Mouse (Mus musculus): ENCODE measurements around the gene Ngdn.
A peak's percentile ranks its signal among the peaks of the same experiment; 100 is the strongest.

Gene Ngdn

DNA sequence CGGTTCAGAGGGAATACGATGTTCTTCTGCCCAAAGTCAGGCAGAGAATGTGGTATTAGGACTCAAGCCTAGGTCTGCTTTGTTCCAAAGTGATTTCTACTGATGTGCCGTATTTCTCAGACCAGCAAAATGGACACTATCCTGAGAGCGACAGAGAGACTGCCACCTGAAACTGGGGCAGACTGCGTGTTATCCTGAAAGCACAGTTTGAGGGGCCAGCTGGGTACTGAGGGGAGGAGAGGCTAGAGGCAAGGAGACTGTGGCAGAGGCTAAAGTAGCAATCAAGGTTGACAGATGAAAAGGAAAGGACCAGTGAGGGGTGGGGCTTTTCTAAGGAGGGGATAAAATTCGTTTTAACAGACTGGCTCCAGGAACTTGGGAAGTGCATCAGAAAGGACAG lies 14.4 kb upstream of the Ngdn start:
- no peak for DNase-seq

DNA sequence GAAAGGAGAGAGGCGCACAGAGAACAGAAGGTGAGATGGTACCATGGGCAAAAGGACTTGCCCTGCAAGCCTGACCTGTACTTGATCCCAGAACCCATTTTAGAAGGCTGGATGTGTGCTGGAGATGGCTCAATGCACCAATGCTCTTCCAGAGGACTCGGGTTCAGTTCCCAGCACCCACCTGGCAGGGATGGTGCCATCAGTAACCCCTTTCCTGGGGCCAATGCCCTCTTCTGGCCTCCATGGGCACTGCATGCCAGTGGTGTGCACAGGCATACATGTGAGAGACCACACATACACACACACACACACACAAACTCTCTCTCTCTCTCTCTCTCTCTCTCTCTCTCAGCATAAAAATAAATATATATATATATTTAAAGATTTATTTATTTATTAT lies 13.8 kb upstream of the Ngdn start:
- DNase-seq, result no peak

DNA sequence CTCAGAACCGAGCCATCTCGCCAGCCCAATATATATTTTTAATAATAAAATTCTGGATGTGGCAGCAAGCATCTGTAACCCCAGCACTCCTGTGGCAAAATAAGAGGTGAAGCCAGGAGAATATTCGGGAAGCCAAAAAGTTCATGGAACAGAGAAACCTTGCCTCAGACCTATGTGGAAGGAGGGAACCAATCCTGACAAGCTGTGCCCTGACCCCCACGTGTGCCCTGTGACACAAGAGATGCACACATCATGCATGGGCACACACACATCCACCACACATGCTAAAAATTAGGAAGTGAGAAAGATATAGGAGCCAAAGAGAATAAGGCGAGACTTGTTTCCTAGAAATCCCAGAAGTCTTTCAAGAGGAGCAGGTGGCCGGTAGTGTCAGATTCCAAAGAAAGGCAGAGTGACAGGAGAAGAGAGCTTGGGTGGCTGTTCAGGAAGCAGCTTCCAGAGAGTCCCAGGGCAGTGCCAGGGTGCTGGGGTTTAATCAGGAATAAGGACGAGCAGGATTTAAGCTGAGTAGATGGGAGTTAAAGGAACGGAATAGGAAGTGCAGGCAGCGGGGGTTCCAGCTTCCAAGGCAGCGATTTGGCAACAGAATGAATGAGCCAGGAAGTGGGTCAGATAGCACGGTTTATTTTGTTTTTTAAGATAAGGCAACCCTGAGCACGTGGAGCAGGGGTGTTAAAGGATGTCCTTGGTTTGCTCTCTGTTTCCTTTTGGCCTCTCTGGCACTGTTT lies 13.1 kb upstream of the Ngdn start:
- no peak for DNase-seq

DNA sequence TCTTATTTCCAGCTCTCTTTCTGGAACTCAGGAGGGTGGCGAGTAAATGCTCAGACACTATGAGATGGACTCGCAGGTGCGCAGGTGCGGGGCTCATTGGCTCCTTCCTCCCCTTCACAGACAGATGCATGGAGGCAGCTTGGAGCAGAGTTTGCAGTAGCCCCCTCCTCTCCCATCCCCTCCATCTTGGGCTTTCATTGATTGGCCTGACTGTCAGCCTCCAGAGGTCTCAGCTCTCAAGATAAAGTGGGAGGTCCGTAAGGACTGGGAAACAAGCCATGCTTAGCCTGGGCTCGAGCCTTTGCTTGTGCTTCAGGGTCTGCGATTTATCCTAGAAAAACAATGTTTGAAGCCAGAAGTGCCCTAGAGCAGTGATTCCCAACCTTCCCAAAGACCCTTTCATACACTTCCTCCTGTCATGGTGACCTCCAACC lies 12.6 kb upstream of the Ngdn start:
- no peak for DNase-seq

DNA sequence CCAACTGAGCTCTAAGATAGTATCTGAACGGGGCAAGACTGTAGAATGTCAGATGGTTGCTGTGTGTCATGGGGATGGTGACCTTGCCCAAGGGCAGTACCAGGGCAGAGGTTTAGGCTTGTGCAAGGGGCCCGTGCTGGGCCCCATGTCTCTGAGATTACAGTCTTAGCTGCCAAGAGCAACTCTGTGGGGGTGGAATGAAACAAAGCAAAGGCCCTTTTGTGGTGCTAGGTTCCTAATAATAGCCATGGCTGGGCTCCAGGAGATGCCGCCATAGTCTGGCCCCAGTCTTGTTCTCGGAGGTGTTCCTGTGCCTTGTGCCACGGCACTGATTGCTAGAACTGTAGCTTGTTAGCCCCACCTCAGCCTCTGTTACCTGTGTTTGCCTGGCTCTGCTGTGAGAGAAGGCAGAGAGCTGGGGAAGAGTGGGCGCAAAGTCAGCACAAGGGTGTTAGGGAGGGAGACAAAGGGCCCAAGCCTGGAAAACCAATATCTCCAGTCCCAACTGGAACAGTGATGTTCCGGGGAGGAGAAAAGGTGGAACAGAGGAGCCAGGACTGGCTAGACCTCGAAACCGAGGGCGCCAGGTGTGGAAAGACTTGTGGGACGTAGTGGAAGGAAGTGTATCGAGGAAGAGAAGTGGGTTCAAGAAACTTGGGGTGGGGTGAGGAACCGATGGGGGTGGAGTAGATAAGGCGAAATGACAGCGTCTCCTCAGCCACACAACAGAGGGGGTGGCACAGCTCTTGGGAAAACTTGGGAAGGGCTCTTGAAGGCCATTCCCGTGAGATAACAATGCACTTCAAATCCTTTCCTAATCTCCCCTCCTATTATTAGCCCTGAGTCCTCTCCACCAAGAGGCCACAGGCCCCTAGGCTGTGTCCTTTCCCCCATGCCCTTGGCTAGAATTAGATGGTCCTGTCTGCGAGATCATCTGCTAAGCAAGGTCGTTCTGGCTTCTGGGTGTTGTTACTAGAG lies 11.1 kb upstream of the Ngdn start:
- DNase-seq, result no peak

DNA sequence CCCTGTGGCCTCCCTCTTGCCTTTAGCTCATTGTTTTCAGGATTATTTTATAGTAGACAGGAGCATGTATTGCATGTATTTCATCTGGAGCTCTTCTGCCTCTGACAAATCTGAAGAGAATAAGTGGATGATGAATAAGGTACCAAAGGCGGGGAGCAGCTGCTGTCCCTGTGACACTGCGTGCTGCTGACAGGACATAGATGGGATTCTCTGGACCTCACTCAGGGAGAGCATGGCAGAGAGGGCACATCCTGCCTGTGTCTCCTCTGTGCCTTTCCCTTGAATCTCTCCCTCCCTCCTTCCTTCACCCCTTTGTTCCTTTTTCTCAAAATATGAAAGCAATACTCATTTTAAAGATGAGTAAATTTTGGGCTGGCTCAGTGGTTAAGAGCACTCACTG lies 9.7 kb upstream of the Ngdn start:
- no peak for DNase-seq

DNA sequence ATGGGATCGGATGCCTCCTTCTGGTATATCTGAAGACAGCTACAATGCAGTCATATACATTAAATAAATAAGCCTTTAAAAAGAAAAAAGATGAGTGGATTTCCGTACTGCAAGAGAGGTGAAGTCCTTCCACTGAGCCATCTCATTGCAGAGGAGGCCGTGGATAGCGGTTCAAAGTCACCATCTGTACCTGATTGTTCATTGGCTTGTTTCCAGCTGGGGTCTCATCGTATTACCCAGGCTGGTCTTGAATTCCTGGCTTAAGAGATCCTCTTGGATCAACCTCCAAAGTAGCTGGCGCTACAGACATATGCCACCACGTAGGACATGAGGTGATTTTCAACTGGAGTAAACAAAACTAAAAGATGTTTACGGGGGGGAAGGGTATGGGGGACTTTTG lies 9.3 kb upstream of the Ngdn start:
- no peak for DNase-seq

DNA sequence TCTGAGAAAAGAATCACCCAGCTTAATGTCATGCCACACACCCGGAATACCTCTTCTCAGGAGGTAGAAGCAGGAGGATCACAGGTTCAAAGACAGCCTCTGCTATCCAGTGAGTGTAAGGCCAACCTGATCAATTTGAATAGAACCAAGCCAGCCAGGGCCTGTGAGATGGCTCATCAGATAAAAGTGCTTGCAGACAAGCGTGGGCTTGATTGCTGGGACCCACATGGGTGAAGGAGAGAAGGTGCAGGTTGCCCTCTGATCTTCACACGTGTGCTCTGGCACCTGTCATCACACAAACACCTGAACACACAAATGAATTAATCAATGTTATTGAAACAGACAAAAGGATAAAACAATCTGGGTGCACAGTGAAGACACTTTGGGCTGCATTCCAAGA lies 8.7 kb upstream of the Ngdn start:
- DNase-seq, result no peak

DNA sequence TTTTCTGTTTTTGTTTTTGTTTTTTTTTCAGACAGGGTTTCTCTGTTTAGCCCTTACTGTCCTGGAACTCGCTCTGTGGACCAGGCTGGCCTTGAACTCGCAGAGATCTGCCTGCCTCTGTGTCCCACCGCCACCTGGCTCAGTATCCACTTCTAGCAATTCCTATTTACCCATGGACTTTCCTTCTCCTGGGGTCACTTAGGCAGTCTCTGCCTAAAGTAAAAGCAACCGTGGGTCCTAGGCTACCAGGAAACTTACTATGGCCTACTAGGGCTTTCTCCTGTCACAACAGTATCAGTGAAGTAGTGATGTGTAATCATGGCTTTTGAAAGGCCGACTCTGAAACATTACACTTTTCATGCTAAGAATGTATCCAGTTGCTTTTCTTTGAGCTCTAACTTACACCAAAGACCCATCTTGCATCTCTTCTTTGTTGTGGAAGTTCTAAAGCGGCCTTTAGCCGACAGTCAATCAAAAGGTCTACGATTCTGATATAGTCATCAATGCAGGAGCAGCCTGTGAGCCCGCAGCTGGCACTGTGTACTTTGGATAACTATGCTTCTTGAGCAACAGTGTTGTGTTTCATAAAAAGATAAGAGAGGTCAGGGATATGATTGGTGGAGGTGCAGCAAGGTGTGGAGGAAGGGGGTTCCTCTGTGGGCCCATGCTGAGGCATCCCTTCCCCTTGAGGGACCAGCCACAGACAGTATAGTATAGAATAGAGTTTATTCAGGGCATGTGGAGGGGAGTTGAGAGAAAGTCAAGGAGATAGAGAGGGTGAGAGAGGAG lies 7.9 kb upstream of the Ngdn start:
- no peak for DNase-seq

DNA sequence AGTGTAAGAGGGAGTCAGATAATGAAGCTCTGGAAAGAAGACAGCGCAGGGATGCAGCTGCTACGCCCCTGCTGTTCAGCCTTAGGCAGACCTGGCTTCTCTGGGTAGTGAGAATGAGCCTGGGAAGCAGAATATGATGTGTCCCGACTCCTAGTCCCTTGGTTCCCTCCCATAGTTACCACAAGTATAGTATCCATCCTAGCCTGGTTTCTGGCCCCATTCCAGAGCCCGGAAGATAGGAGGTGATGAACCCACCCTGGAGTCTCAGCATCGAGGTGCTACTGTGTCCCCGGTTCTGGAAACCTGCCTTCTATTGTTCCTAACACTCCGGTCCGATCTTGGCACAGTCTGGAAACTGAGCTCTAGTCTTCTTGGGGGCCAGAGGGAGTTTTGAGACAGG lies 6.8 kb upstream of the Ngdn start:
- DNase-seq, result no peak

DNA sequence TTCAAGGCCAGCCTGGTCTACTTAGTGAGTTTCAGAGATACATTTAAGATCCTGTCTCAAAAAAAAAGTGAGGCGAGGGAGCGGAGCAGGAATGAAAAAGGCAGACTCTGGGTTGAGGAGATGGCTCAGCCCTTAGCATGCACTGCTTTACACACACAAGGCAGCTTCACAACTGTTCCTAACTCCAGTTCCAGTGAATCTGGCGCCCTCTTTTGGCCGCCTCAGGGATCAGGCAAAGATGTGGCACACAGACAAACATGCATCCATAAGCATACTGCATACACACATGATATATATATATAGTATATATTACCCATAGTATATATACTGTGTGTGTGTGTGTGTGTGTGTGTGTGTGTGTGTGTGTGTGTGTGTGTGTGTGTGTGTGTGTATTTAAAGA lies 4.1 kb upstream of the Ngdn start:
- no peak for DNase-seq

DNA sequence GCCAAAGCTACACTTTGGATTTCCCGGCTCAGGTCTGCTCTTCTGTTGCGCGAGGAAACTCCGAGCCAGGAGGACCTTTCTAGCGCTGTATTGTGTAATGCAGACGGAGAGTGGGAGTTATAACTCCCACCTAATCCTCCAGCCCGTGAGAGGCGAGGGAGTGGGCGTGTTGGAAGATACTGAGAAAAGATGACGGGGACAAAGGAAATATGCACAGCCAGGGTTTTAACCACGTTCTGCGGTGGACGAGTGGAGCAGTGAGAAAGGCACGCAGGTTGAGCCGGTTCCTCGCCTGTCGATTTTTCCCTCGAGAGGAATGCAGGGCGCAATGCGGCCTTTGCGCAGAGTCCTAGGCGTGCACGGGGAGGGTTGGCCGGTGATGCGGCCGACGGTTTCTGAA lies 663 bp upstream of the Ngdn start:
- peak; percentile 76 for DNase-seq

DNA sequence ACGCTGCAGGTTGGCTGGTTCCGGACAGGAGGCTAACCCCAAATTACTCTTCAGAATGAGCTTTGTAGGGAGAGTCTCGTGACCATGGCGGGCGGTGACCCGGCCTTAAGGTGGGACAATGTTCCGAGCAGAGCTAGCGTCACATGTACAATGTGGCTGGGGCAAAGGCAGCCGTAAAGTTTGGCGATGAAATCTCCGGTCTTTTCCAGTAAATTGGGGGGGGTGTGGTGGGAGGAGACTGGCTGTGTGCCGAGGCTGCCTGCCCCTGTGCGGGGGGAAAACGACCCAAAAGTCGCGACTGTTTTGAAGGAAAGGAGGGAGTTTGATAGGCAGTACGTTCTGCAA lies 485 bp downstream of the Ngdn start:
- DNase-seq, result no peak

DNA sequence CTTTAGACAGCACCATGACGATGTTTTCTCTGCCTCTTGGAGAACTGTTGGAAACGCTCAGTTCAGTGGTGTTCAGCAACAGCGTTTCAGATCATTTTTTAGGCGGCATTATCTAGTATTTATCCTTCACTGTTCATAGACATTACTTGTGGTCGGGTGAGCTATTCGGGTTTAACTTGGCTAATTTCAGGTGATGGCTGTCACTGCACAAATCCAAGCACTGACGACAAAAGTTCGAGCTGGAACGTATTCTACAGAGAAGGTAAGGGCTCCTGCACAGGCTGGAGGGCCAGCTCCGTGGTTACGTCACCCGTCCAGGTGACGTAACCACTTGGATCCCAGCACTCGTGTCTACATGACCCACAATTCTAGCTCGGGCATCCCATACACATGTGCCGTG lies 1.6 kb downstream of the Ngdn start:
- DNase-seq, result no peak

DNA sequence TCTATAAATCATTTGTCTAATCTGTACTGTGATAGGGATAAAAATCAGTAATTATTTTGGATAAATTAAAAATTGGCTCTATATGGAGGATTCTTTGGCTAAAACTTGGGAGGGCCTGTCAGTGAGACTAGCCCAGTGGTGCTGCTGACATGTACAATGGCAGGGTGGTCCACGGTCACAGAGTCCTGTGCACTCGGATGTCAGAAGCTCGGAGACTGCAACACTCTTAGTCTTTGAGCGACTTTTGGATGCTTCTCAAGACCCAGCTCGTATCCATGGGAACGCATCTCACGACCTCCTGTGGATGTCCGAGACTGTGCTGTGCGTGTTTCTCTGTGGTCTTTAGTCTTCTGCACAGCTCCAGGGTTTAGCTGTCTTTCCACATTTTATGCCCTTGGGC lies 5.1 kb downstream of the Ngdn start:
- DNase-seq, result no peak

DNA sequence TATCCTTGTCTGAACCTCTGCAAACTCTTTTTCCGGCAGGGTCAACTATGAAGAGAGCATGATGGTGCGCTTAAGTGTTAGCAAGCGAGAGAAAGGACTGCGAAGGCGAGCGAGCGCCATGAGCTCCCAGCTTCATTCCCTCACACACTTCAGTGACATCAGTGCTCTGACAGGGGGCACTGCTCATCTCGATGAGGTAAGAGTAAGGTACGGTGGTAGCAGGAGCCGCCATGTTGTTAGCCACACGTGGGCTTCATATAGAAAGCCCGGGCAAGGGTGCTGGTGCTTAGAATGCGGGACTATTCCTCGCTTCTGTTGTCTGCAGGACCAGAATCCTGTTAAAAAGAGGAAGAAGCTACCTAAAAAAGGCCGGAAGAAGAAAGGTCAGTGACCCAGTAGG lies 7.8 kb downstream of the Ngdn start:
- DNase-seq, result no peak

DNA sequence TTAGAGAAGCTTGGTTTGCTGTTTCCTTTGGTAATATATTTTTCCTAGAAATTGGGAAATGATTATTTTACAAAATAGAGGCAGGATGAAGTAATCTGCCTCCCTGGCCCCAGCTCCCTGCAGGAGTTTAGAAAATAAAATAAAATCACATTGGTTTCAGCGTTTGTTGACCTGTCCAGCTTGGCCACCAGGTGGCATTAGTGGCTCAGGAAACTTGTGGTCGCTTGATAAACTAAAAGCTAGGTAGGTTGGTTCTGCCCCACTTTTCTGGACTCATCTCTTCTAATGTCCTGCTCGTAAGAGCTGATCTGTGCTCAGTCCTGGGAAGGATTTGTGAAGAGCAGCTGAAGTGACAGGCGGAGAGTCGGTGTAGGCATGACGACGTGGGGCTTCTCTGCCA lies 9.0 kb downstream of the Ngdn start:
- peak; percentile 59 for DNase-seq

DNA sequence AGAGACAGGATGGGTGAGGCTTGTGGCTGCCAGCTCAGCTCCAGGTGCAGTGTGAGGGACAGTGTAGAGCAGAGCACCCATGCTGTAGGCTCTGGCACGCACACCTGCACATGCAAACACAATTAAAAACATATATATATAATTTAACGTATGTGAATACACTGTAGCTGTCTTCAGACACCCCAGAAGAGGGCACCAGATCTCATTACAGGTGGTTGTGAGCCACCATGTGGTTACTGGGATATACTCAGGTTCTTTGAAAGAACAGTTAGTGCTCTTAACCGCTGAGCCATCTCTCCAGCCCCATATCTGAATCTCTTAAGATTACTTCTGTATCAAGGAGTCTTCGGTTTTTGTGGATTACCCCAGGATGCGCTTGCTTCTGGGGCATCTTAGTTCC lies 10.3 kb downstream of the Ngdn start:
- no peak for DNase-seq

DNA sequence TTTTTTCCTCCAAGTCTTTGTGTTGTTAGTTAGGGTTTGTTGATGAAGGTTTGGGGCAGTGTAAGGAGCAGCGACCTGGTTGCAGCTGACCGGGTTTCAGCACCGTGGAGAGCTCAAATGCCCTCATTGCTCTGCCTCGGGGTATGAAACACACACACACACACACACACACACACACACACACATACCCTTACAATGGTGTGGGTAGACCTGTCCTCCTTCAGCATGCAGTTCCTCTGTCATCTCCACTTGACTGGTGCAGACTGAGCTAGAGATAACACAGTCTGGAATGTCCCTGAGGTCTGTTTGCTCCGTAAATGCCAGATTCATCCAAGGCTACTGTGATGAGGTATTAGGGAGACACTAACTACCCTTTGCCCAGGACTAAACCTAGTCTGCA lies 12.0 kb downstream of the Ngdn start:
- no peak for DNase-seq

DNA sequence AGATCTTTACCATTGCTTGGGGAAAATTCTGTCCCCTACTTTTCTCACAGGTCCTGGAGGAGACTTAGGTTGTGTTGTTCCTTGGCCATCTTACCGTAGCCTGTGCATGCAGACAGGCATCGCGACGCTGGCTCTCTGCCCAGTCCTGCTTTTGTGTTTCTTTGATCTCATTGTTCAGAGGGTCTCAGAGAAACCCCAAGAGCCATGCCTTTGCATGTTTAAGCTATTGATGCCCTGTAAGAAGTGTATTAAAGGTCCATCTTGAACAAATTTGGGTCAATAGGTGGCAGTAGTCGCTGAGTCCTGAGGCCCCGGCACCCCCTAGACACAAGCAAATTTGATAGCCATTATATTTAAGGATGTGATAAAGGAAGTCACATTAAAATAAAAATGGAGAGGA lies 12.4 kb downstream of the Ngdn start:
- no peak for DNase-seq

DNA sequence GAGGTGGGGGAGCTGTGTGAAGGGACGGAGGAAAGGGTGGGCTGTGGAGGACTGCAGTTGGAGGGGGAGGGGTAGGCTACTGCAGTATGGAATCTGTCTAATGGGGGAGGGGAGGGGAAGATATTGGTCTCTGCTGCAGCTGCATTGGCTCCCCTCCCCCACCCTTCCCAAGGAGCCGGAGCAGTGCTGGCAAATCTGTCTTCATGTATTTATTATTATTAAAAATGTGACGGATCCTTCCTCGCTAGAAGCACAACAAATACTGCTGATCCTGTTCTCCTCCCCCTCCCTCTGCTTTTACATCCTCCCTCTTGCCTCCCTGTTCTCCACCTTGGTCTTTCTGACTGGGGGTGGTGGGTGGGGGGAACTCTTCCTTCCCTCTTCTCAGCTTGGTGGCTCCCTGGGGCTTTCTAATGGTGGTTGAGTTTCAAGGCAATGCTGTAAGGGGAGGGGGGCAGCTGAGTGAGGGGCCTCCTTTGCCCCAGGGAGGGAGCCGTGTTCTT lies 13.1 kb downstream of the Ngdn start:
- no peak for DNase-seq

DNA sequence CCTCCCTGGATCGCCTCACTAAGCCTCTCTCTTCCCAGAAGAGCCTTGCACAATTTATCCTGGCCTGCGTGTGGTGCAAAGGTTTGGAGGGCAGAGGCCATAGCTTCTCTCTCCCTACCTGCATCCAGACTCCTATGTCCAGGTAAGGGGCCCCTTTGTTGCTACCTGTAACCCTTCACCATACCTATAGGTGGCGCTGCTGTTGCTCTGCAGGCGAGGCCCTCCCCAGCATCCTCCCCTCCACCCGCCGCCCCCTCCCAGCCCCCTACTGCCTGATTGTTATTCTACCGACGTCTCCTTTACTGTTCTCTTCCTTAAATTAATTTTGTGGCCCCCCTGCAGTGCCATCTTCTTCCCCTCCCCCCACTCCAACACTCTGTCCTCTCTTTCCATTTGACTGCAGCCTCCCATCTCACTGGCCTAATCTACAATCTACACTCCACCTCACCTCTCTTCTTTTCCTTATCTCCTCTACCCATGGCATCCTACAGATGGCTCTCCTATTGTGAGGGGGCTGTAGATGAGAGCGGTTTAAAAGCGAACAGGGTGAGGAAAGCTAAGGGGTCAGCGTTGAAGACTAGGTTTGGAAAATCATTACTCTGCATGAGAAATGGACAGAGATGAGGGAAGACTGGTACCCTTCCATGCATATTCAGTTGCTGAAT lies 13.9 kb downstream of the Ngdn start:
- DNase-seq, result no peak

DNA sequence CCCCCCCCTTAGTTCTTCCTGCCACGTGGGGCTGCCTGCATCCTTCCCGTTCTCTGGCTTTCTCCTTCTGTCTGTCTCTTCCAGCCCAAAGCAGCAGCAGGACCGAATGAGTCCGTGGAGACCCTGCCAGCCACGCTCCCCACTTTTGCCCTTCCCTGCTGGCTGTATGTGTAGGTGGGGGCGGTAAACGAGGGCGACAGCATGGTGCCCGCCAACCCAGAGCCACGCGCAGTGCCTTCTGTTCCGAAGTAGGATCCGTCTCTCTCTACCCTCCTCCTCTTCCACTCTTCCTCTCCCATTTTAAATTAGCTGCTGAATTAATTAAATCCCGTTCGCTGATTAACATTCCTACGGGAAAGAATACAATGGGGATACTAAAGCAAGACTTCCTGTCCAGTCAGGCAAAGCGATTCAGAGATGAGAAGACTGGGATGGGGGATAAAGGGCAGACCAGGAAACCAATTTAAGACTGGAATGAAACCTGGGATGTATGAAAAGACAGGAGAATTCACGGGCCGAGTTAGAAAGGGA lies 17.5 kb downstream of the Ngdn start:
- no peak for DNase-seq
